In the genomic region with DNA sequence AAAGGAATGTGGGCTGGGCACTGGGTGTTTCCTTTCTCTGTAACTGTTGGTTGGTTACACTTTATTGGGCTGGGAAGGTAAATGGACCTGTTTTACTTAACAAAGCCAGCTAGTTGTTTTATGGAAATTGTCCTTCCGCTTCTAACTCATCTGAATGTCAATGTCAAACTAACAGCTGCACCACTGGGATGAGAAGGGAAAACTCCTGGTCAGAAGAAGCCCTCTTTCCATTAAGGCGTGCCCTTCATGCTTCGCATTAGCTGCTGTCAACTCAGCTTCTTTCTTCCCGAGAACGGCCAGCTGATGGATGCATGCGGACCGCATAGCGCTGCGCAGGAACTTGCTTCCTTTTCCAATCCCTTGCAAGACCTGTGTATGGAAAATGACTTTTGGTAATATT, we compare ENCODE assay signal across 13 mouse cellular contexts.
DNase-seq lines count a peak whose midpoint lies in the region; ATAC-seq and TF ChIP-seq lines count a peak whose summit lies in the region.
"Had no signal": no experiment of that assay in that cellular context is flagged by ENCODE, and none has a peak within 500 bp of the region (broad histone marks: within the 10 kb centered on the region; RNA-seq: fewer than 3 reads in every experiment).

No protein-coding gene starts in this region.

- no peak overlapping the region for H3K27ac ChIP-seq in heart, embryonic 15.5 days
- no peak overlapping the region for H3K27ac ChIP-seq in heart, embryonic 10.5 days
- H3K27ac ChIP-seq in hindbrain, embryonic 15.5 days (replicated peaks), result no peak overlapping the region
- no peak overlapping the region for H3K27ac ChIP-seq in midbrain, postnatal 0 days (ENCODE audit: low read depth, low read length)
- H3K27ac ChIP-seq: liver, embryonic 15.5 days had no signal

- TF ChIP-seq CTCF in midbrain, postnatal 0 days (IDR thresholded peaks at IDR 0.05), result no peak

- peaks cover 7% of the 10 kb centered on the region for H3K4me1 ChIP-seq in heart, embryonic 15.5 days (replicated peaks)
- H3K4me1 ChIP-seq in heart, embryonic 10.5 days, result peaks cover 21% of the 10 kb centered on the region
- H3K4me1 ChIP-seq in hindbrain, embryonic 15.5 days (replicated peaks), result peaks cover 4% of the 10 kb centered on the region; the same call in 1 of the 2 replicates
- no peaks in the 10 kb centered on the region for H3K4me1 ChIP-seq in midbrain, postnatal 0 days (ENCODE audit: insufficient read depth, low read length)
- H3K4me1 ChIP-seq: liver, embryonic 15.5 days had no signal

- no peaks in the 10 kb centered on the region for H3K9me3 ChIP-seq in heart, embryonic 15.5 days (replicated peaks)
- no peaks in the 10 kb centered on the region for H3K9me3 ChIP-seq in heart, embryonic 10.5 days
- no peaks in the 10 kb centered on the region for H3K9me3 ChIP-seq in hindbrain, embryonic 15.5 days
- no peaks in the 10 kb centered on the region for H3K9me3 ChIP-seq in midbrain, postnatal 0 days (ENCODE audit: low read length)
- H3K9me3 ChIP-seq: liver, embryonic 15.5 days had no signal

- WGBS in heart, embryonic 15.5 days, result 58% methylated on average over 9 of the region's 9 CpGs
- 61% methylated on average over 9 of the region's 9 CpGs for WGBS in heart, embryonic 10.5 days
- 18% methylated on average over 9 of the region's 9 CpGs for WGBS in hindbrain, embryonic 15.5 days
- 35% methylated on average over 9 of the region's 9 CpGs for WGBS in midbrain, postnatal 0 days

- peak overlapping the region; percentile 23; the same call in 1 of the 2 replicates for H3K4me2 ChIP-seq in heart, embryonic 15.5 days
- peak overlapping the region; percentile 41 for H3K4me2 ChIP-seq in hindbrain, embryonic 15.5 days
- H3K4me2 ChIP-seq in midbrain, postnatal 0 days (ENCODE audit: low read depth, low read length, poor library complexity, severe bottlenecking), result peak overlapping the region; percentile 39
- H3K4me2 ChIP-seq: liver, embryonic 15.5 days had no signal

- ATAC-seq in heart, embryonic 15.5 days (replicated peaks; ENCODE audit: insufficient number of reproducible peaks, insufficient read depth, low FRiP score, low read depth), result no peak
- no peak for ATAC-seq in hindbrain, embryonic 15.5 days (ENCODE audit: low FRiP score, low read depth)
- no peak for ATAC-seq in midbrain, postnatal 0 days (ENCODE audit: low FRiP score)
- no peak for ATAC-seq in megakaryocyte progenitor cell, adult 5-6 weeks (replicated peaks; ENCODE audit: poor library complexity)

- DNase-seq in heart, embryonic 10.5 days (ENCODE audit: low spot score), result no peak
- peak; percentile 63 for DNase-seq in WW6 (ENCODE audit: low read depth, low spot score)
- no peak for DNase-seq in midbrain, postnatal 0 days (ENCODE audit: low spot score)
- DNase-seq in cerebellum, postnatal 36 days, result no peak
- DNase-seq in lung, postnatal 4 days, result no peak
- DNase-seq: cerebellum, postnatal 10 days; heart, postnatal 4 days; kidney, postnatal 10 days had no signal

- H3K4me3 ChIP-seq in heart, embryonic 15.5 days, result no peak overlapping the region
- no peak overlapping the region for H3K4me3 ChIP-seq in heart, embryonic 10.5 days
- 0 out of 2 replicates have a peak overlapping the region, but pooled peaks have one; percentile 3 for H3K4me3 ChIP-seq in hindbrain, embryonic 15.5 days
- peak overlapping the region; percentile 12; the same call in 1 of the 2 replicates for H3K4me3 ChIP-seq in midbrain, postnatal 0 days (ENCODE audit: low read depth, low read length)
- H3K4me3 ChIP-seq: erythroblast, embryonic 14.5 days; liver, embryonic 15.5 days had no signal

- no peaks in the 10 kb centered on the region for H3K36me3 ChIP-seq in heart, embryonic 15.5 days
- no peaks in the 10 kb centered on the region for H3K36me3 ChIP-seq in heart, embryonic 10.5 days
- no peaks in the 10 kb centered on the region for H3K36me3 ChIP-seq in hindbrain, embryonic 15.5 days
- no peaks in the 10 kb centered on the region for H3K36me3 ChIP-seq in midbrain, postnatal 0 days (ENCODE audit: insufficient read depth, low read length)
- H3K36me3 ChIP-seq: liver, embryonic 15.5 days had no signal

- no peaks in the 10 kb centered on the region for H3K27me3 ChIP-seq in heart, embryonic 15.5 days
- no peaks in the 10 kb centered on the region for H3K27me3 ChIP-seq in heart, embryonic 10.5 days (ENCODE audit: insufficient read depth, poor library complexity, severe bottlenecking)
- no peaks in the 10 kb centered on the region for H3K27me3 ChIP-seq in hindbrain, embryonic 15.5 days
- no peaks in the 10 kb centered on the region for H3K27me3 ChIP-seq in midbrain, postnatal 0 days (ENCODE audit: insufficient read depth, low read length)
- H3K27me3 ChIP-seq: liver, embryonic 15.5 days had no signal

- H3K9ac ChIP-seq in heart, embryonic 15.5 days, result no peak overlapping the region
- H3K9ac ChIP-seq in hindbrain, embryonic 15.5 days, result no peak overlapping the region
- no peak overlapping the region for H3K9ac ChIP-seq in midbrain, postnatal 0 days (replicated peaks; ENCODE audit: low read length, poor library complexity, severe bottlenecking)
- H3K9ac ChIP-seq: liver, embryonic 15.5 days had no signal

Comparison
In these comparisons a context has a peak if more than half of its experiments do, and no peak if none do; other contexts are left out.
1. H3K4me3 ChIP-seq: peak in hindbrain, embryonic 15.5 days (single experiment) and midbrain, postnatal 0 days (single experiment); none in heart, embryonic 15.5 days (single experiment) and heart, embryonic 10.5 days (single experiment).
2. Peak in every context shown above with its lines, with median percentiles within 50 percentile points of each other: H3K4me2 ChIP-seq.